Mouse (Mus musculus) kidney, adult 2 months (tissue): Measurements from ENCODE around the gene Rad9a.

Experiments used
- CTCF ChIP-seq: fragments of 200-500 bp; conservative IDR thresholded peaks from 2 replicates; pipeline ENCODE4 v1.5.1; 2011; ENCODE audit warnings: low read depth, mild to moderate bottlenecking, control low read depth, low read length, moderate library complexity, mixed read lengths; ENCODE audit not compliant: insufficient read depth, insufficient read length
- POLR2A ChIP-seq: fragments of 200-500 bp; IDR thresholded peaks from one replicate; pipeline ENCODE4 v1.6.1; 2011; ENCODE audit warnings: low read depth, low read length, control low read depth

GRCm38 (mm10) chr19:4166678-4167476, 34.6 kb downstream of the Rad9a start:
- no peak for TF ChIP-seq CTCF
- no peak for TF ChIP-seq POLR2A
